Mouse (Mus musculus): ENCODE measurements around the gene Ppp1r14a.
A peak's percentile ranks its signal among the peaks of the same experiment; 100 is the strongest.

Gene Ppp1r14a

GRCm38 (mm10) chr7:29304463-29305262 lies 15.6 kb downstream of the Ppp1r14a start:
- peak; percentile 76 for DNase-seq

- DNase-seq, result peak; percentile 71
These were observed 16.3 kb downstream of the Ppp1r14a start for GRCm38 (mm10) chr7:29305263-29305988.

DNA sequence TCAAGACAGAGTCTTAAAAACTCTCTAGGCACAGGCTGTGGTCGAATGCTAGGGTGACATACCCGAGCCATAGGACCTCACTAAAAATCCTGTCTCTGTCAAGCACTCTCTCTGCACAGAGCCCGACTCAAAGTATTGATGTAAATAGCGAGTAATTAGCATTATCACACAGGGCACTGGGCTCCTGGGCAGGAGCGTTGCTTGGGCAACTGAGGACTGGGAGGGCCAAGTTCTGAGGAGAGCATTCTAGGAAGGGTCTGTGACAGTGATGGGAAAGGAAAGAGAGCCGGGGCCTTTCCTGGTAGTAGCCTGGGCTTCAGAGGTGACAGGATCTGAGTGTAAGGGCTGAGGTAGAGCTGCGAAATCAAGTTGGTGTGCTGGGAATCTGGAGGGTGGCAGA lies 17.0 kb downstream of the Ppp1r14a start:
- no peak for DNase-seq

GRCm38 (mm10) chr7:29306619-29307018 lies 17.5 kb downstream of the Ppp1r14a start:
- DNase-seq, result peak; percentile 52

- peak; percentile 96 for DNase-seq
These were observed 18.4 kb downstream of the Ppp1r14a start for GRCm38 (mm10) chr7:29307350-29308104.

- peak; percentile 73 for DNase-seq
These were observed 20.2 kb downstream of the Ppp1r14a start for GRCm38 (mm10) chr7:29309221-29309721.

GRCm38 (mm10) chr7:29309749-29310148 lies 20.6 kb downstream of the Ppp1r14a start:
- DNase-seq, result no peak

DNA sequence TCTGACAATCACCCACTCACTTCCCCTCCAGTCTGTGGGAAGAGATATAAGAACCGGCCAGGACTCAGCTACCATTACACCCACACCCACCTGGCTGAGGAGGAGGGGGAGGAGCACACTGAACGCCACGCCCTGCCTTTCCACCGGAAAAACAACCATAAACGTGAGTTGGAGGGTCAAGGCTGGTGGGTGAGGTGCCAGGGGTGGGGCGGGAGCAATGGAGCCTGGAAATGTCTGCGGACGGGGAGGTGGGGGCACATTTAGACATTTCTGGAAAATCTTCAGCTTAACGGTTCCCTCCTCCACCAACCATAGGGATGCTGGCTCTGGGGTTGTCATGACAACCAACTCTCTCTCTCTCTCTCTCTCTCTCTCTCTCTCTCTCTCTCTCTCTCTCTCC lies 23.9 kb downstream of the Ppp1r14a start:
- peak; percentile 21 for DNase-seq

GRCm38 (mm10) chr7:29313572-29314261 lies 24.6 kb downstream of the Ppp1r14a start:
- DNase-seq, result peak; percentile 40

DNA sequence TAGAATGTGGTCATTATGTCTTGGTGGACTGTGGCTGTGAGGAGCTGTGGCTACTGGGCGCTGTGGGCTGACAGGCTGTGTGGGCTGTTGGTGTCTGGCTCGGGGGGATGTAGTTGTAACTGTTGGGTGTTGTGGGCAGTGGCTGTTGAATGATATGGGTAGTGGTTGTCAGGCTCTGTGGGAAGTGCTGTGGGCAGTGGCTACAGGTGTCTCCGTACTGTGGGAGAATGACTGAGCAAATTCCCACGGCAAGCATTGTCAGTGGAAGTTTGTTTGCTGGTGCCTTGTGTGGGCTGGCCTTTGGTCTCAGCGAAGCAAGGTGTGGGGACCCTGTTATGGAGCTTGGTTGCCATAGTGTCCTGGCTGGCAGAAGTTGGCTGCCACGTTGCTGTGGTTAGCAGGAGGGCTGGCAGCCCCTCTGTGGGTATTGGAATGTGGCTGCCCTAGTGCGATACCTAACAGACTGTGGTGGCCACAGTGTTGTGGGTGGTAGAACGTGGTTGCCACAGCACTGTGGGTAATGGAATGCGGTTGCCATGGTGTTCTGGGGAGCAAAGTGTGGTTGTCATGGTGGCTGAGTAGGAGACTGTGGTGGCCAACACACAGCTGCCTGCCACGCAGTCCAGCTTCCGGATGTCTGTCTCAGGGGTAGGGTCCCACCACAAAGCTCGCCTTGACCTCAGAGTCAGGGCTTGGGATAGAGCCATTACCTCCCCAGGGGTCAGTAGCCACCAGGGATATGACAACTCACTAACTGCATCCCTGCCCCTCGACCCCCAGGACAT lies 25.9 kb downstream of the Ppp1r14a start:
- DNase-seq, result peak; percentile 55

GRCm38 (mm10) chr7:29316137-29316734 lies 27.1 kb downstream of the Ppp1r14a start:
- no peak for DNase-seq

DNA sequence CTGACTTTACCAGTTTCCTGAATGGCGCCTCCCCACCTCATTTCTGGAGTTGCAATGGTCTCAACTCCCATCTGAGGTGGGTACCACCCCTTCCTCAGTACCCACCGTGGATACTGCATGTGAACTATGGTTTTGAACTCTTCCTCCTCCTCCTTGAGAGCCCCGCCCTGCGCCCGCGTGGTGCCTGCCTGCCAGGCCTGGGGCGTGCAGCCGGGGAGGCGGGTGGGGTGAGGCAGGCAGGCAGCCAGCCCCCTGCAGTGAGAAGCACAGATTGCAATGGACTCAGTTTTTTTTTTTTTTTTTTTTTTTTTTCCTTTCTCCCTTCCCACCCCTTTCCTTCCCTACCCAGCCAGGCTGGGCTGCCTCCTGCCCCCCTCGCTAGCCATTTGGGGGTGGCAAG lies 27.9 kb downstream of the Ppp1r14a start:
- DNase-seq, result peak; percentile 76

DNA sequence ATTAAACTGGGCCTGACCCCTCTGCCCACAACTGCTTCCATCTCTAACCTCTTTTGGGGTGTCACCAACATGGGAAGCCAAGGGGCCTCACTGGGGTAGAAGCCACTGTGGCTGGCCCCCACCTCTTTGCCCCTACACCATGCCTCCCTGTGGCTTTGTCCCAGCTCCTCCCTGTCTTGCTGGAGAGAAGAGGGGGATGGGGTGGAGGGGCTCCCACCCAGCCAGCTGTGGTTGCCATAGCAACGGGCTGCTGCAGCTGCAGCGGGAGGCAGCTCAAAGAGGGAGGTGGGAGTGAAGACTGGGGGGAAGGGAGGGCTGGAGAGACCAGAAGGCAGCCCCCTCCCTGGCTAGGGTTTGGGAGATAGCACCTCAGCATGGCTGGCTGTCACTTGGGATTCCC lies 28.4 kb downstream of the Ppp1r14a start:
- peak; percentile 61 for DNase-seq

GRCm38 (mm10) chr7:29318115-29318911 lies 29.2 kb downstream of the Ppp1r14a start:
- DNase-seq, result peak; percentile 51

DNA sequence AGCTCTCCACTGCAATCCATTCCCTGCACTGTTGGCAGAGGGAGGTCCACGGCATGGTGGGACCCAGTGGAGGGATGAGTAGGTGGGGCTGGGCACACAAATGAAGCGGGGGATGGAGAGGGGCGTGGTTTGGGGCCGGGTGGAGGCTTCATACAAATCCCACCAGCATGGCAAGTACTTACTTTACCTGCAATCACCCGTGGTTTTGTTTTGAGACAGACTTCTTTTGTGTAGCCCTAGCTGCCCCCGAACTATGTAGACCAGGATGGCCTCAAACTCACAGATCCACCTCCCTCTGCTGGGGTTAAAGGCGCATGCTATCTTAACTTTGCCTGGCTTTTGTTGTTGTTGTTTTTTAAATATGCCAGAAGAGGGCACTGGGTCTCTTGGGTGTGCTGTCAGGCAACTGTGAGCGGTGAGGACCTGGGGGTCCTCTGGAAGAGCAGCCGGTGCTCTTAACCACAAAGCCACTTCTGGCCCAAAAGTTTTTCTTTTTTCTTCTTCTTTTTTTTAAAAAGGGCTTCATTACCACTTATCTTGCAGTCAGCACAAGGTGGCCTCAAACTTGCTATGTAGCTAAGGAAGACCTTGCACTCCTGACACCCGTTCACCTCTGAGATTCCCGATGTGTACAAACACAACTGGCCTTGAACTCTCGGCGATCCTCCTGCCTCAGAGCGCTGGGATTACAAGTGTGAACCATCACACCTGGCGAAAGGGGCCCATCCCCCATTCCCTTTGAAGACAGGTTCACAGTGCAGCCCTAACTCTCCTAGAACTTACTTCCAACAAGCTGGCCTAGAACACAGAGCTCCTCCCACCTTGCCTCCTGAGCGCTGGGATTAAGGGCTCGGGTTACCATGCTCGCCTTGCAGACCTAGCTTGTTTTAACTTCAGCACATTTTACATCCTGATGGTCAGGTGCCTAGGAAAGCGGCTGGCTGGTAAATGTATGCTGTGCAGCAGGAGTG lies 30.5 kb downstream of the Ppp1r14a start:
- no peak for DNase-seq

- no peak for DNase-seq
These were observed 38.0 kb downstream of the Ppp1r14a start for GRCm38 (mm10) chr7:29327087-29327486.

DNA sequence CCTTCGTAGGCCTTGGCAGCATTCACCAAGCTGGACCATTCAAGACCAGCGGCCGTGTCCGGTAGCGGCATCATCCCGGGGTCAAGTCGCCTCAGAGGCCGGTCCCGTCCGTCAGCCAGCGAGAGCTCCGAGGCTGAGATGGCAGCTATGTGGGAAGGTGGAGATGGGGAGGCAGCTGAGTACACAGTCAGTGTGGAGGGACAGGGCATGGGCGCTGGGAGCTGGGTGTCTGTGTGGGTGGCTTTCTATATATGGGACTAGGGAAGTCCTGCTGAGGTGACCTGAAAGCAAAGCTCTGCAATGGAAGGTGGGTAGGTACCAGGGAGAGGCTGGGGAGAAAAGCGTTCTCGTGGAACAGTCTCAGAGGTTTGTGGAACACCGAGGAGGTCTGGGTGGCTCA lies 39.9 kb downstream of the Ppp1r14a start:
- DNase-seq, result no peak

GRCm38 (mm10) chr7:29334156-29334555 lies 45.0 kb downstream of the Ppp1r14a start:
- no peak for DNase-seq

- DNase-seq, result no peak
These were observed 46.2 kb downstream of the Ppp1r14a start for GRCm38 (mm10) chr7:29335276-29335675.
